Mouse (Mus musculus) myocyte (in vitro differentiated cells): ENCODE measurements around the gene Urb1.

Source experiments
- MYOG ChIP-seq, 3 experiments: IDR thresholded peaks; one replicate each; pipeline ENCODE4 v1.6.1; 2011; ENCODE audit warnings: control low read depth in 2 of 3, low read depth in 2 of 3, mild to moderate bottlenecking in 2 of 3; ENCODE audit not compliant: insufficient read length in 2 of 3, control insufficient read depth in 1 of 3, insufficient read depth in 1 of 3
- POLR2A ChIP-seq: IDR thresholded peaks from one replicate; pipeline ENCODE4 v1.6.1; 2011; ENCODE audit warnings: low read depth, mild to moderate bottlenecking, control low read depth, moderate library complexity; ENCODE audit not compliant: insufficient read length
- POLR2AphosphoS2 ChIP-seq: IDR thresholded peaks from one replicate; pipeline ENCODE4 v1.6.1; 2011; ENCODE audit warnings: low read depth, control low read depth; ENCODE audit not compliant: insufficient read length

DNA sequence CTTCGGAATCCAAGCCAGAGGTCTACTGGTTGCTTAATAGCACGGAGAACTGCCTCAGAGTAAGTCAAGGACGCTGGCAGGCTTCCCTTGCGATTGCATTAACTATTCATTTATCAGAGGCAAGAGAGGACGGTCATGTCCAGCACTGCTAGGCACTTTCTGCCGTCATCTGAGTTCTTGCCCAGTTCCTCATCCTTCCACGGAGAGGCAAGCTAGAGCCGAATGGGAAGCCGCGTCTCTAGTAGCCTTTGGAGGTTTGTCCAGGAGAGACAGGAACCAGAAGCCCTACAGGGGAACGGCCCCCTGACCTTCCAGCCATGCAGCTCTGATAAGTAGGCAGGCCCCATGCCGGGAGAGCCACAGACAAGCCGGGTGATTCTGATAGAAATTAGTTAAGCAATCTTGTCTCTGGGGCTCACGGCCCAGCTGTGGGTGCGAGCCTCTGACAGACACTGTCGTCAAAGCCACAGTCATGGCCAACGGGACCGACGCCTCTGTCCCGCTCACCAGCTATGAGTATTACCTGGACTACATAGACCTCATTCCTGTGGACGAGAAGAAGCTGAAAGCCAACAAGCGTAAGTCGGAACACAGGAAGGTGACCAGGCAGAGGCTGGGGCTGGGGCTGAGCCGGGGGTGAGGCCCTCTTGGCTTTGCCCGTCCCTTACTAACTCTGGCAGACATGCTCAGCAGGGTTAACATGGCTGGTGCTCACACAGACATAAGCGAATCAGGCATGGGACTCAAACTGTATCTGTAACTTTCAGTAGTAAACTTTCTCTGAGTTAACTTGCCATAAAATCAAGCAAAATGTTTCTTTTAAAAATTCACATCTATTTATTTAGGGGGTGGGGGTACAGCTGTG, 71.9 kb downstream of the Urb1 start, which contains the start of gene Mrap:
- TF ChIP-seq POLR2AphosphoS2 = no peak
- no peak for TF ChIP-seq POLR2A
- no peak for TF ChIP-seq MYOG (IDR thresholded peaks at IDR 0.05; ENCODE audit: control insufficient read depth in 1 of 3, insufficient read depth in 1 of 3, insufficient read length in 2 of 3, low read depth in 2 of 3)
